Mouse (Mus musculus): ENCODE measurements around the gene Stard13.

GRCm38 (mm10) chr5:151059772-151060171 is 173.9 kb downstream of the Stard13 start:
- no peak for TF ChIP-seq POLR2A (IDR thresholded peaks at IDR 0.05; ENCODE audit: extremely low read depth, insufficient read depth, low read length)
- no peak for TF ChIP-seq CTCF (IDR thresholded peaks at IDR 0.05; ENCODE audit: low read depth, low read length)
